Mouse (Mus musculus) CH12.LX (cell line): ENCODE data around the gene Mllt10. TPM values are rescaled to one million over a fixed set of nuclear protein-coding genes. Genes with fewer than 3 reads are reported as not detected.
A peak's percentile ranks its signal among the peaks of the same experiment; 100 is the strongest.

Experiments
- DNase-seq: peaks from one replicate; pipeline ENCODE4 v3.0.0-alpha.2; 2013; ENCODE audit errors: extremely low read depth
- H3K27ac ChIP-seq: 2 replicates; pipeline ENCODE4 v1.5.1; 2012; ENCODE audit warnings: low read depth, mild to moderate bottlenecking, control low read depth, moderate library complexity; ENCODE audit not compliant: insufficient read depth
- H3K27me3 ChIP-seq: replicated peaks from 2 replicates; pipeline ENCODE3; 2012; ENCODE audit warnings: inconsistent platforms
- H3K36me3 ChIP-seq, 2 experiments: replicated peaks in 1 of 2; 2 replicates each; pipeline versions ENCODE3 to v1.6.1; 2012; ENCODE audit warnings: inconsistent platforms in 1 of 2, low read length in 1 of 2, mild to moderate bottlenecking in 1 of 2, mixed read lengths in 1 of 2, moderate library complexity in 1 of 2; ENCODE audit not compliant: control insufficient read depth in 1 of 2, insufficient read depth in 1 of 2
- H3K4me1 ChIP-seq, 2 experiments: 2 replicates each; pipeline ENCODE4 v1.6.1; 2012; ENCODE audit warnings: inconsistent platforms in 1 of 2, moderate library complexity in 1 of 2; ENCODE audit not compliant: insufficient read depth in 2 of 2, control insufficient read depth in 1 of 2
- H3K4me2 ChIP-seq: 2 replicates; pipeline ENCODE4 v1.6.1; 2012; ENCODE audit warnings: low read depth, mild to moderate bottlenecking, control low read depth; ENCODE audit not compliant: poor library complexity, insufficient read depth, severe bottlenecking
- H3K4me3 ChIP-seq, 3 experiments: fragments of 150-350 bp in 1 of 3; sonication (generic) in 1 of 3; replicated peaks in 1 of 3; 2 replicates each; pipeline versions ENCODE3 to v1.5.1; 2011 to 2012; ENCODE audit warnings: low read depth in 2 of 3, low read length in 2 of 3, mild to moderate bottlenecking in 2 of 3, moderate library complexity in 2 of 3, control low read depth in 1 of 3, improper control_type of control experiment in 1 of 3, inconsistent platforms in 1 of 3, mixed read lengths in 1 of 3; ENCODE audit not compliant: poor library complexity in 1 of 3
- H3K79me2 ChIP-seq: replicated peaks from 2 replicates; pipeline ENCODE4 v1.6.1; 2012; ENCODE audit warnings: mild to moderate bottlenecking, moderate library complexity; ENCODE audit not compliant: control insufficient read depth, poor library complexity, insufficient read depth, severe bottlenecking; ENCODE audit errors: extremely low read depth
- H3K9ac ChIP-seq: 2 replicates; pipeline ENCODE4 v1.6.1; 2012; ENCODE audit warnings: low read depth, mild to moderate bottlenecking, control low read depth, moderate library complexity; ENCODE audit not compliant: insufficient read depth
- H3K9me3 ChIP-seq: replicated peaks from 2 replicates; pipeline ENCODE3; 2012; ENCODE audit warnings: low read length, inconsistent platforms, mixed read lengths
- BHLHE40 ChIP-seq: IDR thresholded peaks from 2 replicates; pipeline ENCODE4 v1.6.1; 2011; ENCODE audit warnings: mild to moderate bottlenecking, low read depth, low read length, improper control_type of control experiment
- CHD1 ChIP-seq: IDR thresholded peaks from 2 replicates; pipeline ENCODE4 v1.6.1; 2012; ENCODE audit warnings: low read depth, low read length, improper control_type of control experiment, inconsistent platforms
- E2F4 ChIP-seq: IDR thresholded peaks from 2 replicates; pipeline ENCODE4 v1.6.1; 2011; ENCODE audit warnings: low read depth, low read length, improper control_type of control experiment; ENCODE audit not compliant: insufficient replicate concordance
- ELF1 ChIP-seq: IDR thresholded peaks from 2 replicates; pipeline ENCODE4 v1.6.1; 2014; ENCODE audit warnings: low read depth, mild to moderate bottlenecking, inconsistent platforms, low read length, improper control_type of control experiment
- HCFC1 ChIP-seq: IDR thresholded peaks from 2 replicates; pipeline ENCODE4 v1.6.1; 2012; ENCODE audit warnings: low read depth, mild to moderate bottlenecking, inconsistent platforms, low read length, improper control_type of control experiment
- IRF4 ChIP-seq: IDR thresholded peaks from 2 replicates; pipeline ENCODE4 v1.6.1; 2014; ENCODE audit warnings: low read depth, mild to moderate bottlenecking, inconsistent platforms, low read length, improper control_type of control experiment
- KAT2A ChIP-seq: IDR thresholded peaks from 2 replicates; pipeline ENCODE4 v1.6.1; 2012; ENCODE audit warnings: low read length, improper control_type of control experiment, inconsistent platforms; ENCODE audit not compliant: insufficient replicate concordance
- MAZ ChIP-seq: IDR thresholded peaks from 2 replicates; pipeline ENCODE4 v1.6.1; 2012; ENCODE audit warnings: low read depth, mild to moderate bottlenecking, inconsistent platforms, low read length, improper control_type of control experiment, moderate library complexity
- MYC ChIP-seq: IDR thresholded peaks from 2 replicates; pipeline ENCODE4 v1.6.1; 2011; ENCODE audit warnings: low read depth, mild to moderate bottlenecking, improper control_type of control experiment, low read length
- NRF1 ChIP-seq: IDR thresholded peaks from 2 replicates; pipeline ENCODE4 v1.6.1; 2014; ENCODE audit warnings: low read depth, mild to moderate bottlenecking, inconsistent platforms, low read length, improper control_type of control experiment, moderate library complexity
- RAD21 ChIP-seq: IDR thresholded peaks from 2 replicates; pipeline ENCODE4 v1.6.1; 2011; ENCODE audit warnings: low read depth, mild to moderate bottlenecking, low read length, improper control_type of control experiment, moderate library complexity
- RCOR1 ChIP-seq: conservative IDR thresholded peaks from 2 replicates; pipeline ENCODE4 v1.6.1; 2012; ENCODE audit warnings: low read depth, mild to moderate bottlenecking, inconsistent platforms, low read length, improper control_type of control experiment
- SIN3A ChIP-seq: IDR thresholded peaks from 2 replicates; pipeline ENCODE4 v1.6.1; 2012; ENCODE audit warnings: low read length, improper control_type of control experiment, inconsistent platforms
- TBP ChIP-seq: conservative IDR thresholded peaks from 2 replicates; pipeline ENCODE4 v1.6.1; 2011; ENCODE audit warnings: low read depth, low read length, improper control_type of control experiment
- USF1 ChIP-seq: IDR thresholded peaks from 2 replicates; pipeline ENCODE4 v1.6.1; 2014; ENCODE audit warnings: low read depth, mild to moderate bottlenecking, inconsistent platforms, low read length, improper control_type of control experiment
- ZC3H11A ChIP-seq: IDR thresholded peaks from 2 replicates; pipeline ENCODE4 v1.6.1; 2012; ENCODE audit warnings: low read depth, mild to moderate bottlenecking, inconsistent platforms, low read length, improper control_type of control experiment
- ZNF384 ChIP-seq: IDR thresholded peaks from 2 replicates; pipeline ENCODE4 v1.6.1; 2012; ENCODE audit warnings: low read depth, low read length, improper control_type of control experiment, inconsistent platforms
- dilution Hi-C: fragments of 300-500 bp; cut with MboI; formaldehyde crosslinking; loops from 2 replicates; pipeline ENCODE4 v1.14.3; 2020; ENCODE audit warnings: low sequenced_read_pairs; ENCODE audit not compliant: extremely low pct_unique_long_range_greater_than_20kb, extremely low pct_ligation_motif_present
- in situ Hi-C: fragments of 300-500 bp; cut with MboI; formaldehyde crosslinking; loops from 3 replicates; pipeline ENCODE4 v1.14.3; 2019; ENCODE audit warnings: low sequenced_read_pairs, low pct_ligation_motif_present, low pct_unique_long_range_greater_than_20kb, mixed read lengths
- polyA plus RNA-seq: library from polyadenylated mRNA; unstranded; fragments of >175 nt; gene quantifications from 2 replicates; pipeline ENCODE4 v1.2.1, GENCODE M21; 2012; ENCODE audit warnings: low read depth; ENCODE audit not compliant: insufficient read length
- total RNA-seq, 2 experiments: library from RNA; depleted of rRNA; stranded (reverse); fragments of 300-350 nt in 1 of 2; fragments of >200 nt in 1 of 2; gene quantifications; 2 replicates each; pipeline ENCODE4 v1.2.3; 2012 to 2014

Gene Mllt10
- total and polyA plus RNA-seq, 3 experiments: 22.0 to 39.2 (median 27.2) TPM

GRCm38 (mm10) chr2:18094319-18094718, 39.3 kb downstream of the Mllt10 start:
- no peaks in the 10 kb centered on the region for H3K9me3 ChIP-seq
- in situ Hi-C loops: no loop called here
- H3K36me3 ChIP-seq: peaks cover 27 to 48% of the 10 kb centered on the region in 2 experiments
- H3K4me1 ChIP-seq: peaks cover 8 to 28% of the 10 kb centered on the region in 2 experiments
- no peaks in the 10 kb centered on the region for H3K27me3 ChIP-seq
- H3K9ac ChIP-seq: no peak overlapping the region
- TF ChIP-seq ZC3H11A: no peak
- TF ChIP-seq IRF4: no peak
- no peak for TF ChIP-seq RAD21
- no peak for TF ChIP-seq E2F4
- no peak for TF ChIP-seq HCFC1
- no peak for TF ChIP-seq MAZ
- TF ChIP-seq NRF1: no peak
- TF ChIP-seq CHD1: no peak
- TF ChIP-seq ELF1: no peak
- no peak for TF ChIP-seq SIN3A
- no peak for TF ChIP-seq ZNF384
- no peak for TF ChIP-seq TBP
- no peak for TF ChIP-seq USF1
- no peak for TF ChIP-seq BHLHE40
- H3K4me2 ChIP-seq: peak overlapping the region; percentile 44; the same call in 1 of the 2 replicates
- dilution Hi-C loops: no loop called here
- H3K27ac ChIP-seq: no peak overlapping the region
- H3K4me3 ChIP-seq: no peak overlapping the region
- DNase-seq: peak; percentile 34
- H3K79me2 ChIP-seq: peaks cover 37% of the 10 kb centered on the region

DNA sequence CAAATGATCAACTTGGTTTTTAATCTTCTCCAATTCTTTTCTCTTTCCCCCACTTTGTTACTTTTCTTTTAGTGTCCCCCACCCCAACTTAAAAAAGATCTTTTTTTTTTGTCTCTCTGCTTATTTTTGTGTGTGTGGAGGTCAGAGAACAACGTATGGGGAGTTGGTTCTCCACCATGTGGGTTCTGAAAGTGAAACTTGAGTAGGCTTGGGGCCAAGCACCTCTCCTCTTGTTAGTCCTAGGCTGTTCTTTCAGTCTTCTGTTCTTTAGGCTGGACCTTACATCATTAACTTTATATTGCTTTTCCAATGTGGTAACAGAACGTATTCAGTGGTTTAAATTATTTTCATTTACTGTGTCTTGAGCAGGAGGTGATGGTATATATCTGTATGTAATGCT, 40.8 kb downstream of the Mllt10 start:
- Histone ChIP-seq H3K79me2 (peaks cover 30% of the 10 kb centered on the region), H3K27ac (no peak overlapping the region), H3K4me1 (peaks cover 8 to 28% of the 10 kb centered on the region in 2 experiments), H3K4me2 (peak overlapping the region; percentile 61; the same call in 1 of the 2 replicates), H3K9ac (no peak overlapping the region; the same call in 1 of the 2 replicates), H3K4me3 (no peak overlapping the region), H3K9me3 (peaks cover 6% of the 10 kb centered on the region), H3K36me3 (peaks cover 27 to 49% of the 10 kb centered on the region in 2 experiments), H3K27me3 (no peaks in the 10 kb centered on the region)
- peak; percentile 46 for DNase-seq
- in situ Hi-C loops: no loop called here
- TF ChIP-seq IRF4 (peak; percentile 83), RCOR1 (0 out of 2 replicates have a peak, but pooled peaks have one; percentile 25), ZNF384 (peak; percentile 65), KAT2A (no peak), MYC (peak; percentile 42; the same call in 1 of the 2 replicates)
- dilution Hi-C loops: no loop called here
